Mouse (Mus musculus): ENCODE results near the gene Usp17le.
"Not testable (repeated sequence)": the region's sequence is repeated elsewhere in the genome, so short reads cannot be mapped to it uniquely, and the experiment has no call there.

Gene Usp17le

DNA sequence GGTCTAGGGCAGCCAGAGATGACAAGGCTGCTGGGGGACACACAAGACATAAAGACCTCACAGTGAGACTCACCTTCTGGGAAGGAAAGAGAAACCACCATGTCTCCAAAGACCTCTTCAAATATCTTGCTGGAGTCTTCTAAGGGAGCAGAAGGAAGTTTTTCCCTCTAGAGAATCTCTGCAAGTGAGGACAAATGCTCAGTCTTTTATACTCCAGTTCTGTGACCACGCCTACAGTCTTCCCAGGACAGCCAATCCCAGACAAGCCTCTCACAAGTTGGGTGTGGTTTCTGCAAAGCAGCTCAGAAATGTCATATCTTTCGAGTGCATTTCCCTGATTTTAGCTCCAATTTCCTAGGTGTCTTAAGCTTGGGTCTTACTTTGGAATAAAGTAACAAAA lies at the start of gene Usp17le:
Usp17le (minus strand) TSS at position 101 of the 400 bp plus-strand sequence.
- DNase-seq = not testable (repeated sequence)

GRCm38 (mm10) chr7:104810335-104810734 lies 33.1 kb upstream of the Usp17le start:
- DNase-seq = not testable (repeated sequence)

DNA sequence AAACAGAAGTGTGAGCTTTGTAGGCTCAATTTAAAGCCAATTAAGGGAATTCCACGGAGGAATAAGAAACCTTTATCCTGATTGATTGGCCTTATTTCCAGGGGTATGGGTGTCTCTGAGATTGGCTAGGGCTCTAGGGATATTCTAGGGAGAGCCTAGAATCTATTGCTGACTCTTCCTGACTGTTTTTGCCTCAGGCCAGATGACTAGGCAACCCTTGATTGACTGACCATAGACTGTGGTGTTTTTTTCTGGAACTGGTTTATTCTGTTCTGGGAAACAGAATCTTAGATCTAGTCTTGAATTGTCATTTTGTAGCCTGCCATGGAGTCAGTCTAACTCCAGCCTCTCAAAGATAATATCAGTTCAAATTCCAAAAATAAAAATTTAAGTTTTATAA lies 13.5 kb upstream of the Usp17le start:
- DNase-seq = no peak

All from kidney, adult 18-20 months (tissue).